Mouse (Mus musculus) cortical plate, adult 2 months (tissue): ENCODE measurements at regions not wholly inside any gene's neighbourhood (a gene's known extent, or its start where the extent isn't known, plus 50 kb on each side); places are given as distances from the start of the nearest gene placed in this dataset.

Source experiments
- H3K27ac ChIP-seq: fragments of 200-500 bp; 2 replicates; pipeline ENCODE4 v1.5.1; 2012; ENCODE audit warnings: low read length, control low read depth, inconsistent platforms; ENCODE audit not compliant: insufficient read depth
- H3K4me1 ChIP-seq: fragments of 200-500 bp; 2 replicates; pipeline ENCODE4 v1.6.1; 2011; ENCODE audit warnings: low read length; ENCODE audit not compliant: control insufficient read depth, insufficient read depth
- H3K4me3 ChIP-seq: fragments of 200-500 bp; 2 replicates; pipeline ENCODE4 v1.5.1; 2011; ENCODE audit warnings: mild to moderate bottlenecking, low read length, control low read depth; ENCODE audit not compliant: insufficient read depth
- CTCF ChIP-seq: fragments of 200-500 bp; IDR thresholded peaks from 2 replicates; pipeline ENCODE4 v1.5.1; 2011; ENCODE audit warnings: mild to moderate bottlenecking, control low read depth, low read length; ENCODE audit not compliant: insufficient read depth; ENCODE audit errors: extremely low read depth
- POLR2A ChIP-seq: fragments of 200-500 bp; IDR thresholded peaks from 2 replicates; pipeline ENCODE4 v1.6.1; 2011; ENCODE audit warnings: mild to moderate bottlenecking, low read length, control low read depth; ENCODE audit not compliant: insufficient read depth; ENCODE audit errors: extremely low read depth

DNA sequence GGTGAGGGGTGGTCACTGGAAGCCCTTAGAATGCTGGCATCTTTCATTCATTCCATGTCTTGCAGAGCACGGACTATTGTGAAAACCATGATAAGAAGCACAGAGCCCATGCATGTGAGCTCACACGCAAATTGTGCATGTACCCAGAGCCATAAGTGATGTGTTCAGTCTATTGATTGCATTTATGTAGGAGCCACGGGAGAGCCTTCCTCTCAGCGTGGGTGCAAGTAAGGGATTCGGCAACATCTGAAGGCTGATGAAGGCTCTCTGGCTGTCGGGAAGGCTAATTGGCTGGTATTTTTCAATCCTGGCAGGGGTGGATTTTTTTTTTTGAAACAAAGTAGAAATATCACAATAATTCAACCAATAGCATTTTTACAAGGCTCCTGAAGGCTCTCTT lies 150.5 kb downstream of the Sox11 start:
- no peak overlapping the region for H3K27ac ChIP-seq
- no peak overlapping the region for H3K4me3 ChIP-seq
- no peaks in the 10 kb centered on the region for H3K4me1 ChIP-seq
- TF ChIP-seq CTCF (no peak), POLR2A (no peak)

- TF ChIP-seq CTCF (no peak), POLR2A (no peak)
- H3K27ac ChIP-seq = no peak overlapping the region
- no peaks in the 10 kb centered on the region for H3K4me1 ChIP-seq
These were observed 154.9 kb downstream of the Sox11 start for GRCm38 (mm10) chr12:27187480-27187879.

DNA sequence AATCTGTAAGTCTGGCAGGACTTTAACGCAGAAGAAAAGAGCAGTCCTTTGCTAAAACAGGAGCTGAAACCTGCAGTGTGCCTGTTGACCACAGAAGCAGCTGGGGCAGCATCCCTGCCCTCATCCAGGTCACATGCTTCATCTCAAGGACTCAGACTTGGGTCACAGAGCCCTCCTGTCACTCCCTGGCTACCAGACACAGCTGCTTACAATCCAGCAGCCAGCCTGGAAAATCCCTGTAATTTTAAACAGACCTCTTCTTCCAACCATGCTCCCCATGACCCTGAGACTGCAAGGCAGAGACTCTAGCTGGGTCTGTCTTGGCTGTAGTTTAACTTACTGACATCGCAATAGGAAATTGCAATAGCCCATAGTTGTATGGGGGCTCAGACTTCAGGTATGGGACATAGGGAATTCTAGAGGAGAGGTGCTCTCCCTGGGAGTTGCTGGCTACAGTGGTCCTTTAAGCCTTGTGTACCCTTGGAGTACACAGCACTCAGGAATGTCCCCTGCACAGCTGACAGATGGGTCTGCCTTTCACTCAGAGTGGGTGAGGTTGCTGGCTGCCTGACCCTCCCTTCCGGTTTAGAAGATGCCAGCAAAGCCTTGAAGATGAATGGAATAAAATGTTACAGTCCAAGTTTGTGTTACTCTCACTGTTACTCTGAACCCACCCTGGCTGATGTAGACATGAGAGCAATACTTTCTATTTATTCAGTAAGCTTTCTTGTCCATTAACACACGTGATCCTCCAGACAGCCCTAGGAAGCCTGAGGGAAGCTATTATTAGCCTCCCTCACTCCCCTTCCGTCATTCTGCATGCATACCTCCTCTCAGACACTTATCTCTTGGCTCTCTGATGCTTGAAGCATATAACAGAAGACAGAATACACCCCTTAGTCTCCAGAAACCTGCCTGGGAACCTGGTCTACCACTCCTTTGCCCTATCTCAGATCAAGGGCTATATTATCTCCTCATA lies 159.7 kb downstream of the Sox11 start:
- no peak overlapping the region for H3K27ac ChIP-seq
- H3K4me3 ChIP-seq = no peak overlapping the region
- TF ChIP-seq POLR2A (no peak), CTCF (no peak)
- no peaks in the 10 kb centered on the region for H3K4me1 ChIP-seq

More at GRCm38 (mm10) chr12:27187480-27187879, 154.9 kb downstream of the Sox11 start:
- H3K4me3 ChIP-seq = no peak overlapping the region

DNA sequence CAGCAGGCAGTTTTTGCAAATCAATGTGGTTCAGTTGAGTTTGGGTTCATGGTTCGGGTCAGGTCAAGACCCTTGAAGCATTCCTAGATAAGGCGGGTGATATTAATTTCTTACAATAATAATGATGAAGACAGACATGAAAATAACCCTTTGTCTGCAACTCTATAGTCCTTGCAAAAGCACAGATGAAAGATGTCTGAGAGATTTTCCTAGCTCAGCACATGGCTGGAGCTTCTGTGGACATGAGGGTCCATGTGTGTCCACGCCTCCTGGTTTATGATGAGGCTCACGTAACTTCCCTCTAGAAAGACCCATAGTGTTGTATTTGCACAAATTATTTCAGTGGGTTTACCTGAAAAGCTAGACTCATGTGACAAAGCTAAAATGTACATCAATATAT lies 168.8 kb downstream of the Sox11 start:
- TF ChIP-seq POLR2A (no peak), CTCF (no peak)
- Histone ChIP-seq H3K4me3 (no peak overlapping the region), H3K27ac (no peak overlapping the region)

GRCm38 (mm10) chr12:27173151-27173550 lies 169.2 kb downstream of the Sox11 start:
- H3K27ac ChIP-seq = no peak overlapping the region
- no peaks in the 10 kb centered on the region for H3K4me1 ChIP-seq
- H3K4me3 ChIP-seq = no peak overlapping the region
- TF ChIP-seq CTCF (no peak), POLR2A (no peak)

More for the DNA sequence above, 168.8 kb downstream of the Sox11 start:
- no peaks in the 10 kb centered on the region for H3K4me1 ChIP-seq

DNA sequence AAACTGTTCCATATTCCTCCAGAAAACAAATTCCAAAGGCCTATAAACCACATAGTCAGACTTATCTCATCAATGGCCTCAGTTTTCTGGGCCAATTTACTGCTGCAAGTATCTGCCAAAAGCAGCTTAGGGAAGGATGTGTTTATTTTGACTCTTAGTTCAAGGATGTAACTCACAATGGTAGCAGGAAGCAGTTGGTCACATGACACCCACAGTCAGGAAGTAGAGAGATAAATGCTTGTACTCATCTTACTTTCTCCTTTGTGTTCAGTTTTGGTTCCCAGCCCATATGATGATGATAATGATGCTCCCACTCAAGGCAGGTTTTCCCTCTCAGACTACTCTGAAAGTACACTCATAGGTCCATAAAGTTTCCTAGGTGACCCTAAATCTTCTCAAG lies 170.8 kb downstream of the Sox11 start:
- Histone ChIP-seq H3K4me1 (no peaks in the 10 kb centered on the region), H3K4me3 (no peak overlapping the region), H3K27ac (no peak overlapping the region)
- TF ChIP-seq CTCF (no peak), POLR2A (no peak)

- TF ChIP-seq CTCF (no peak), POLR2A (no peak)
- no peaks in the 10 kb centered on the region for H3K4me1 ChIP-seq
- no peak overlapping the region for H3K27ac ChIP-seq
- no peak overlapping the region for H3K4me3 ChIP-seq
These were observed 177.4 kb downstream of the Sox11 start for GRCm38 (mm10) chr12:27164920-27165504.

- TF ChIP-seq POLR2A = peak; percentile 85
- TF ChIP-seq CTCF = no peak
- Histone ChIP-seq H3K27ac (peak overlapping the region; percentile 85), H3K4me3 (peak overlapping the region; percentile 96), H3K4me1 (0 out of 2 replicates have a peak, but pooled peaks cover 2% of the 10 kb centered on the region)
These were observed 182.2 kb downstream of the Sox11 start for GRCm38 (mm10) chr12:27160063-27160686.

GRCm38 (mm10) chr12:27159416-27160062 lies 182.8 kb downstream of the Sox11 start:
- H3K27ac ChIP-seq = peak overlapping the region; percentile 85

More at GRCm38 (mm10) chr12:27159416-27160062, 182.8 kb downstream of the Sox11 start:
- Histone ChIP-seq H3K4me1 (0 out of 2 replicates have a peak, but pooled peaks cover 2% of the 10 kb centered on the region), H3K4me3 (peak overlapping the region; percentile 96)
- TF ChIP-seq POLR2A (no peak), CTCF (no peak)
